Mouse (Mus musculus) midbrain, embryonic 14.5 days (tissue): ENCODE data around the gene Kidins220. TPM values are rescaled to one million over a fixed set of nuclear protein-coding genes. Genes with fewer than 3 reads are reported as not detected.
A peak's percentile ranks its signal among the peaks of the same experiment; 100 is the strongest.

Experiments used
- ATAC-seq: fragments of 200-750 bp; cut with Nextera tagmentation; 2 replicates; pipeline ENCODE4 v1.8.0; 2017; ENCODE audit warnings: moderate number of reproducible peaks, moderate library complexity; ENCODE audit not compliant: low FRiP score, low TSS enrichment
- DNase-seq: peaks from one replicate; pipeline ENCODE4 v3.0.0-alpha.2; 2015
- H3K27ac ChIP-seq: fragments of 300-500 bp; sonication (generic); replicated peaks from 2 replicates; pipeline ENCODE4 v1.5.1; 2014; ENCODE audit warnings: mild to moderate bottlenecking, low read depth, low read length, moderate library complexity
- H3K27me3 ChIP-seq: fragments of 300-500 bp; sonication (generic); 2 replicates; pipeline ENCODE4 v1.6.1; 2014; ENCODE audit warnings: low read length, control low read depth, mixed read lengths; ENCODE audit not compliant: control insufficient read depth, insufficient read depth
- H3K36me3 ChIP-seq: fragments of 300-500 bp; sonication (generic); 2 replicates; pipeline ENCODE4 v1.6.1; 2014; ENCODE audit warnings: low read length, control low read depth; ENCODE audit not compliant: control insufficient read depth, insufficient read depth
- H3K4me1 ChIP-seq: fragments of 300-500 bp; sonication (generic); 2 replicates; pipeline ENCODE4 v1.6.1; 2014; ENCODE audit warnings: mild to moderate bottlenecking, antibody characterized with exemption, low read length, control low read depth; ENCODE audit not compliant: control insufficient read depth, insufficient read depth
- H3K4me2 ChIP-seq: fragments of 300-500 bp; sonication (generic); 2 replicates; pipeline ENCODE4 v1.6.1; 2014; ENCODE audit warnings: mild to moderate bottlenecking, low read length, moderate library complexity
- H3K4me3 ChIP-seq: fragments of 300-500 bp; sonication (generic); replicated peaks from 2 replicates; pipeline ENCODE4 v1.5.1; 2014; ENCODE audit warnings: low read depth, low read length
- H3K9ac ChIP-seq: fragments of 300-500 bp; sonication (generic); replicated peaks from 2 replicates; pipeline ENCODE4 v1.6.1; 2014; ENCODE audit warnings: mild to moderate bottlenecking, low read length, moderate library complexity
- H3K9me3 ChIP-seq: fragments of 300-500 bp; sonication (generic); 2 replicates; pipeline ENCODE4 v1.6.1; 2016; ENCODE audit warnings: low read length, control low read depth, mixed read lengths; ENCODE audit not compliant: control insufficient read depth
- WGBS: fragments of 180-500 bp; shearing (Covaris S2); extraction: QIAGEN DNeasy Blood & Tissue Kit; methylation state at CpG from one replicate; pipeline ENCODE4 v1.1.7; 2014; 5-methylcytosine and 5-hydroxymethylcytosine counted together
- polyA plus RNA-seq: library from polyadenylated mRNA; unstranded; fragments of >200 nt; fragmentation: Nextera tagmentation; extraction: Ambion mirVana; gene quantifications from 2 replicates; pipeline ENCODE4 v1.2.1, GENCODE M21; 2014

Kidins220 gene
- polyA plus RNA-seq: 188 and 219 TPM in 2 replicates

- Histone ChIP-seq H3K4me1 (peaks cover 12% of the 10 kb centered on the region), H3K9me3 (no peaks in the 10 kb centered on the region; the same call in 1 of the 2 replicates), H3K36me3 (no peaks in the 10 kb centered on the region), H3K4me2 (peak within 1 kb of the TSS; percentile 57), H3K27me3 (no peaks in the 10 kb centered on the region), H3K27ac (peak within 1 kb of the TSS; percentile 94), H3K4me3 (peak within 1 kb of the TSS; percentile 77), H3K9ac (peak within 1 kb of the TSS; percentile 83)
- 16% methylated on average over 29 of the region's 29 CpGs for WGBS
- ATAC-seq (peak; percentile 92), DNase-seq (peak; percentile 96)
Measured at GRCm38 (mm10) chr12:24974446-24975114, at the start of gene Kidins220. Gene Kidins220, plus strand, starts transcription at chr12:24974925.

- Histone ChIP-seq H3K4me1 (peaks cover 15% of the 10 kb centered on the region), H3K9me3 (no peaks in the 10 kb centered on the region), H3K27me3 (no peaks in the 10 kb centered on the region), H3K9ac (no peak overlapping the region), H3K4me2 (no peak overlapping the region), H3K36me3 (0 out of 2 replicates have a peak, but pooled peaks cover 3% of the 10 kb centered on the region), H3K27ac (no peak overlapping the region), H3K4me3 (no peak overlapping the region)
- no peak for ATAC-seq
- DNase-seq: no peak
- WGBS: 87% methylated on average over 5 of the region's 5 CpGs
Measured at GRCm38 (mm10) chr12:24925276-24925675, 49.4 kb upstream of the Kidins220 start.

- H3K27ac ChIP-seq: no peak overlapping the region
- peaks cover 15% of the 10 kb centered on the region for H3K4me1 ChIP-seq
- H3K27me3 ChIP-seq: no peaks in the 10 kb centered on the region
- 37% methylated on average over 4 of the region's 4 CpGs for WGBS
- H3K4me2 ChIP-seq: no peak overlapping the region
- ATAC-seq (no peak), DNase-seq (peak; percentile 43)
- no peaks in the 10 kb centered on the region for H3K9me3 ChIP-seq
- H3K36me3 ChIP-seq: 0 out of 2 replicates have a peak, but pooled peaks cover 3% of the 10 kb centered on the region
- H3K4me3 ChIP-seq: no peak overlapping the region
- H3K9ac ChIP-seq: no peak overlapping the region
Measured at GRCm38 (mm10) chr12:24925684-24926083, 49.0 kb upstream of the Kidins220 start.

GRCm38 (mm10) chr12:24928051-24928748 lies 46.5 kb upstream of the Kidins220 start:
- no peak overlapping the region; the same call in 1 of the 2 replicates for H3K9ac ChIP-seq
- peak; percentile 49; the same call in 1 of the 2 replicates for ATAC-seq
- no peaks in the 10 kb centered on the region for H3K9me3 ChIP-seq
- DNase-seq: peak; percentile 68
- WGBS: 38% methylated on average over 18 of the region's 18 CpGs
- 0 out of 2 replicates have a peak, but pooled peaks cover 6% of the 10 kb centered on the region for H3K36me3 ChIP-seq
- H3K4me1 ChIP-seq: peaks cover 27% of the 10 kb centered on the region
- H3K4me2 ChIP-seq: 0 out of 2 replicates have a peak overlapping the region, but pooled peaks have one; percentile 5
- H3K27ac ChIP-seq: peak overlapping the region; percentile 79
- H3K4me3 ChIP-seq: no peak overlapping the region
- H3K27me3 ChIP-seq: no peaks in the 10 kb centered on the region

GRCm38 (mm10) chr12:24929043-24929442 lies 45.7 kb upstream of the Kidins220 start:
- Histone ChIP-seq H3K27me3 (no peaks in the 10 kb centered on the region), H3K36me3 (0 out of 2 replicates have a peak, but pooled peaks cover 8% of the 10 kb centered on the region), H3K9ac (no peak overlapping the region), H3K4me1 (peaks cover 35% of the 10 kb centered on the region), H3K27ac (peak overlapping the region; percentile 79), H3K4me2 (no peak overlapping the region), H3K9me3 (no peaks in the 10 kb centered on the region), H3K4me3 (no peak overlapping the region)
- DNase-seq (peak; percentile 43), ATAC-seq (no peak)
- WGBS: 56% methylated on average over 7 of the region's 7 CpGs

- Histone ChIP-seq H3K4me3 (no peak overlapping the region), H3K4me2 (no peak overlapping the region), H3K36me3 (peaks cover 5% of the 10 kb centered on the region; the same call in 1 of the 2 replicates), H3K4me1 (peaks cover 37% of the 10 kb centered on the region), H3K9me3 (no peaks in the 10 kb centered on the region), H3K9ac (no peak overlapping the region), H3K27me3 (no peaks in the 10 kb centered on the region), H3K27ac (no peak overlapping the region)
- DNase-seq (no peak), ATAC-seq (no peak)
- WGBS: 92% methylated on average over 3 of the region's 3 CpGs
Measured at GRCm38 (mm10) chr12:24930760-24931159, 44.0 kb upstream of the Kidins220 start.

- ATAC-seq: no peak
- Histone ChIP-seq H3K27ac (peak overlapping the region; percentile 74), H3K4me2 (no peak overlapping the region)
Measured at GRCm38 (mm10) chr12:24932120-24932519, 42.6 kb upstream of the Kidins220 start.

GRCm38 (mm10) chr12:24933206-24933775 lies 41.4 kb upstream of the Kidins220 start:
- no peak overlapping the region for H3K4me2 ChIP-seq
- peaks cover 28% of the 10 kb centered on the region for H3K4me1 ChIP-seq
- ATAC-seq (peak; percentile 57; the same call in 1 of the 2 replicates), DNase-seq (peak; percentile 68)
- H3K36me3 ChIP-seq: peaks cover 5% of the 10 kb centered on the region; the same call in 1 of the 2 replicates
- H3K27me3 ChIP-seq: no peaks in the 10 kb centered on the region
- H3K9me3 ChIP-seq: no peaks in the 10 kb centered on the region
- no peak overlapping the region for H3K4me3 ChIP-seq
- H3K27ac ChIP-seq: peak overlapping the region; percentile 74
- H3K9ac ChIP-seq: no peak overlapping the region
- 71% methylated on average over 1 of the region's 1 CpGs for WGBS

More at GRCm38 (mm10) chr12:24932120-24932519, 42.6 kb upstream of the Kidins220 start:
- Histone ChIP-seq H3K27me3 (no peaks in the 10 kb centered on the region), H3K4me3 (no peak overlapping the region), H3K36me3 (peaks cover 5% of the 10 kb centered on the region; the same call in 1 of the 2 replicates), H3K4me1 (peaks cover 37% of the 10 kb centered on the region), H3K9ac (no peak overlapping the region), H3K9me3 (no peaks in the 10 kb centered on the region)
- 35% methylated on average over 6 of the region's 6 CpGs for WGBS
- DNase-seq: no peak
